Mouse (Mus musculus) small intestine, adult 2 months (tissue): Measurements from ENCODE around the gene Cyp17a1. TPM values are rescaled to one million over a fixed set of nuclear protein-coding genes. Genes with fewer than 3 reads are reported as not detected.

ENCODE experiments used
- H3K27ac ChIP-seq: fragments of 200-500 bp; 2 replicates; pipeline ENCODE4 v1.5.1; 2012; ENCODE audit warnings: low read depth, low read length, control low read depth, inconsistent platforms; ENCODE audit not compliant: insufficient read depth
- H3K27me3 ChIP-seq: fragments of 200-500 bp; 2 replicates; pipeline ENCODE4 v1.6.1; 2012; ENCODE audit warnings: mild to moderate bottlenecking, moderate library complexity, low read length, inconsistent platforms; ENCODE audit not compliant: control insufficient read depth, insufficient read depth
- H3K36me3 ChIP-seq: fragments of 200-500 bp; 2 replicates; pipeline ENCODE4 v1.6.1; 2012; ENCODE audit warnings: mild to moderate bottlenecking, low read length, control low read depth, inconsistent platforms; ENCODE audit not compliant: control insufficient read depth, insufficient read depth
- H3K4me1 ChIP-seq: fragments of 200-500 bp; 2 replicates; pipeline ENCODE4 v1.6.1; 2012; ENCODE audit warnings: low read length, inconsistent platforms, mixed read lengths; ENCODE audit not compliant: control insufficient read depth, insufficient read depth, insufficient read length
- H3K4me3 ChIP-seq: fragments of 200-500 bp; 2 replicates; pipeline ENCODE4 v1.5.1; 2012; ENCODE audit warnings: low read depth, mild to moderate bottlenecking, control low read depth, inconsistent platforms, low read length, moderate library complexity
- CTCF ChIP-seq: fragments of 200-500 bp; IDR thresholded peaks from 2 replicates; pipeline ENCODE4 v1.5.1; 2012; ENCODE audit warnings: low read depth, mild to moderate bottlenecking, control low read depth, inconsistent platforms, low read length, moderate library complexity, mixed read lengths; ENCODE audit not compliant: insufficient replicate concordance, insufficient read length; ENCODE audit errors: extremely low read depth
- POLR2A ChIP-seq: fragments of 200-500 bp; IDR thresholded peaks from 2 replicates; pipeline ENCODE4 v1.6.1; 2012; ENCODE audit warnings: low read depth, mild to moderate bottlenecking, control low read depth, inconsistent platforms, low read length, moderate library complexity
- WGBS: fragments of 180-500 bp; shearing (Covaris S2); methylation state at CpG from one replicate; pipeline ENCODE4 v1.1.7; 2018; 5-methylcytosine and 5-hydroxymethylcytosine counted together
- polyA plus RNA-seq: library from polyadenylated mRNA; depleted of rRNA; stranded (reverse); fragments of >200 nt; gene quantifications from 2 replicates; pipeline ENCODE4 v1.2.3, GENCODE M21; 2012; rRNA removed

The Cyp17a1 gene
- polyA plus RNA-seq, 1 experiment = 0.95 TPM

DNA sequence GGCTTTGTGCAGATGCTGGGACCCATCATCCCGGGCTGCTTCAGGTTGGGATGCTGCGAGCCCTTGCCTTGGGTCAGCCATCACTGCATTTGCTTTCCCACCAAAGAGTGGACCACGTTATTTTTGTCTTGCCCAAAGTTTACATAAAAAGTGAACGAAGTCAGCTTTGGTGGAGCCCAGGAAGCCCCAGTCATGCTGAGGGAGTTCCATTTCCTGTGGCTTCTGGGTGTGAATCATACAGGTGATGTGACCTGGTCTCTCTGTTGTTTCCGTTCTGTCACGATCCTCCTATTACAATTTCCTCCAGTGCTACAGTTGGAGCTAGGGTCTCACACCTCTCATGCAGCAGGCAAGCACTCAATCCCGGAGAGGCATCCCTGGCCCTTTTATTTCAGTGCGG is 55.6 kb downstream of the Cyp17a1 start:
- H3K27me3 ChIP-seq = no peaks in the 10 kb centered on the region
- TF ChIP-seq CTCF (no peak), POLR2A (no peak)
- no peak overlapping the region for H3K4me3 ChIP-seq
- 78% methylated on average over 8 of the region's 8 CpGs for WGBS
- peaks cover 2% of the 10 kb centered on the region; the same call in 1 of the 2 replicates for H3K4me1 ChIP-seq
- no peak overlapping the region for H3K27ac ChIP-seq
- H3K36me3 ChIP-seq = peaks cover 18% of the 10 kb centered on the region

Other genes starting within 250 kb of the Cyp17a1 start
- 42.3 and 54.8 TPM in 2 replicates for gene Trim8, start 171.5 kb downstream of the Cyp17a1 start, polyA plus RNA-seq
- 1.3 and 2.1 TPM in 2 replicates for gene Arl3, start 100.0 kb downstream of the Cyp17a1 start, polyA plus RNA-seq
- 1.3 and 1.6 TPM in 2 replicates for gene Sfxn2, start 99.8 kb downstream of the Cyp17a1 start, polyA plus RNA-seq
- 24.8 and 42.4 TPM in 2 replicates for gene Wbp1l, start 74.1 kb downstream of the Cyp17a1 start, polyA plus RNA-seq
- 1.1 and 2.0 TPM in 2 replicates for gene Borcs7, start 16.7 kb upstream of the Cyp17a1 start, polyA plus RNA-seq
- 3.4 and 10.3 TPM in 2 replicates for gene As3mt, start 34.3 kb upstream of the Cyp17a1 start, polyA plus RNA-seq
- gene Cnnm2, start 88.4 kb upstream of the Cyp17a1 start, polyA plus RNA-seq = 11.1 and 16.9 TPM in 2 replicates